Mouse (Mus musculus): ENCODE measurements at regions not wholly inside any gene's neighbourhood (a gene's known extent, or its start where the extent isn't known, plus 50 kb on each side); places are given as distances from the start of the nearest gene placed in this dataset.

DNA sequence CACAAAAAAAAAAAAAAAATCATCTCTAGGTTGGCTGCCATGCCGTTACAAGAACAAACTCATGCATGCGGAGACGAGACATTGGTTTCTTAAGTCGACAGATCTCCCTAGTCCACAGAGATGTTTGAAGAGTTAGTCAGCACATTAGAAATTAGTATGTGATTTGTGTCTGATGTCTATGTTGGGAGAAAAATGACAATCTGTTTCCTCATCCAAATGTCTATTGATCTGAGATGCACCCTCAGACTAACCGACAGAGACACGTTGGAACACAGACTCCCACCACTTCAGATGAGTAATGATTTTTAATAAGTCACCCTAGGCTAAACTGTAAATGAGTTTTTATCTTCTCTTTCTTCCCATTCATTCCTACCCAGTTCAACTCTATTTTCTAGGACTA is 506.9 kb downstream of the Epha4 start:
- TF ChIP-seq HCFC1 (IDR thresholded peaks at IDR 0.05; ENCODE audit: borderline replicate concordance, insufficient read depth, low read length): no peak
- TF ChIP-seq ZNF384 (IDR thresholded peaks at IDR 0.05; ENCODE audit: low read depth, low read length): no peak
- no peak for TF ChIP-seq CHD2 (IDR thresholded peaks at IDR 0.05; ENCODE audit: low read depth, low read length)

Measured in ES-E14 (cell line).